Mouse (Mus musculus) spleen, adult 2 months (tissue): Measurements from ENCODE around the gene Rac2. TPM values are rescaled to one million over a fixed set of nuclear protein-coding genes. Genes with fewer than 3 reads are reported as not detected.

Experiments
- DNase-seq, 2 experiments: peaks; one replicate each; pipeline versions ENCODE4 v3.0.0 to v3.0.0-alpha.2; 2012 to 2021; ENCODE audit warnings: low spot score in 2 of 2, low read depth in 1 of 2
- H3K27ac ChIP-seq: fragments of 200-500 bp; 2 replicates; pipeline ENCODE4 v1.5.1; 2012; ENCODE audit warnings: low read length, inconsistent platforms; ENCODE audit not compliant: insufficient read depth
- H3K27me3 ChIP-seq: fragments of 200-500 bp; 2 replicates; pipeline ENCODE4 v1.6.1; 2012; ENCODE audit warnings: mild to moderate bottlenecking, moderate library complexity, low read length, inconsistent platforms; ENCODE audit not compliant: control insufficient read depth, insufficient read depth
- H3K36me3 ChIP-seq: fragments of 200-500 bp; 2 replicates; pipeline ENCODE4 v1.6.1; 2012; ENCODE audit warnings: mild to moderate bottlenecking, low read length, inconsistent platforms; ENCODE audit not compliant: control insufficient read depth, insufficient read depth
- H3K4me1 ChIP-seq: fragments of 200-500 bp; 2 replicates; pipeline ENCODE4 v1.6.1; 2011; ENCODE audit warnings: inconsistent platforms; ENCODE audit not compliant: control insufficient read depth, insufficient read depth, insufficient read length
- H3K4me3 ChIP-seq: fragments of 200-500 bp; 2 replicates; pipeline ENCODE4 v1.5.1; 2011; ENCODE audit warnings: mild to moderate bottlenecking, inconsistent platforms; ENCODE audit not compliant: insufficient read depth, insufficient read length; ENCODE audit errors: extremely low read depth
- CTCF ChIP-seq: fragments of 200-500 bp; IDR thresholded peaks from 2 replicates; pipeline ENCODE4 v1.5.1; 2011; ENCODE audit warnings: mild to moderate bottlenecking, inconsistent platforms; ENCODE audit not compliant: insufficient read depth, insufficient read length, insufficient replicate concordance; ENCODE audit errors: extremely low read depth
- POLR2A ChIP-seq: fragments of 200-500 bp; IDR thresholded peaks from 2 replicates; pipeline ENCODE4 v1.6.1; 2011; ENCODE audit warnings: low read depth, low read length, inconsistent platforms
- WGBS: fragments of 180-500 bp; shearing (Covaris S2); methylation state at CpG from one replicate; pipeline ENCODE4 v1.1.7; 2018; 5-methylcytosine and 5-hydroxymethylcytosine counted together
- polyA plus RNA-seq: library from polyadenylated mRNA; depleted of rRNA; stranded (reverse); fragments of >200 nt; gene quantifications from 2 replicates; pipeline ENCODE4 v1.2.3, GENCODE M21; 2012

Rac2 gene
- polyA plus RNA-seq, 1 experiment, result 2,027 TPM

DNA sequence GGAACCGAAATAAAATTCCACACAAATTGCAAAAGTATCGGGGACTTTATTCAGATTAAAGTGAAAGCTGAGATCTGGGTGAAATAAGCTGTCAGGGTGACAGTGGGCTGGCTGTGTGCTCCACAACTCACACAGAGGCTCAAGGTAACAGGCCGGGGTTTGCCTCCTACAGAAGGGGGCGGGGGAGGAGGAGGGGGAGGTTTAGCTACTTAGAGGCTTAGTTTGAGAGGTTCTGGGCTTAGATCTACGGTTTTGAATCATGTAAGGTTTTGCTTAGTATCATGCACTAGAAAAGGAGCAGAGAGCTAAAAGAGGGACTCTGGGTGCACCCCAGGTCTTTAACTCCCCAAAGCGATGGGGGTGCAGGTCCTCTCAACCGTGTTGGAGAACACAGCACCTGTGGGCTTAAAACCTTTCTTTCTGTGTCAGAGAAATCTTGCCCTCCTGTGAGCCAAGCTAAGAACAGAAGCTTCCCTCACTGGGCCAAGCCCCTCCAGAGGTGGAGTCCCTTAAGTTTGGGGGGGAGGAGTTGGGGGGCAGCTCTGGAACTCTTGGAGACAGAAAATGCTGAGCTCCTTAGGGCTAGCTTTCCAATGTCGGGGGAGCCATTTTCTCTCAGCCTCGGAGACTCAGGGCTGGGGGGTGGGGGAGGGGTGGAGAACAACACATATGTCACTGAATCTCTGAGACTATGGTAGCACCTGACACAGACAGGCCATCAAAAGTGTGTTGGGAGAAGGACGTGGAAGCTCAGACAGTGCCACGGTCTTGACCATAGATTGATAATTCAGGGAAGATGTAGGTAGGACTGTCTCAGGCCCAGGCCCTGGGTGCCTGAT is 13.2 kb downstream of the Rac2 start:
- H3K27me3 ChIP-seq, result no peaks in the 10 kb centered on the region
- TF ChIP-seq POLR2A, result no peak
- TF ChIP-seq CTCF, result no peak
- WGBS, result 41% methylated on average over 11 of the region's 11 CpGs
- H3K4me3 ChIP-seq, result no peak overlapping the region
- no peak for DNase-seq
- peak overlapping the region; percentile 58 for H3K27ac ChIP-seq
- peaks cover 42% of the 10 kb centered on the region; the same call in 1 of the 2 replicates for H3K4me1 ChIP-seq
- peaks cover 24% of the 10 kb centered on the region for H3K36me3 ChIP-seq

DNA sequence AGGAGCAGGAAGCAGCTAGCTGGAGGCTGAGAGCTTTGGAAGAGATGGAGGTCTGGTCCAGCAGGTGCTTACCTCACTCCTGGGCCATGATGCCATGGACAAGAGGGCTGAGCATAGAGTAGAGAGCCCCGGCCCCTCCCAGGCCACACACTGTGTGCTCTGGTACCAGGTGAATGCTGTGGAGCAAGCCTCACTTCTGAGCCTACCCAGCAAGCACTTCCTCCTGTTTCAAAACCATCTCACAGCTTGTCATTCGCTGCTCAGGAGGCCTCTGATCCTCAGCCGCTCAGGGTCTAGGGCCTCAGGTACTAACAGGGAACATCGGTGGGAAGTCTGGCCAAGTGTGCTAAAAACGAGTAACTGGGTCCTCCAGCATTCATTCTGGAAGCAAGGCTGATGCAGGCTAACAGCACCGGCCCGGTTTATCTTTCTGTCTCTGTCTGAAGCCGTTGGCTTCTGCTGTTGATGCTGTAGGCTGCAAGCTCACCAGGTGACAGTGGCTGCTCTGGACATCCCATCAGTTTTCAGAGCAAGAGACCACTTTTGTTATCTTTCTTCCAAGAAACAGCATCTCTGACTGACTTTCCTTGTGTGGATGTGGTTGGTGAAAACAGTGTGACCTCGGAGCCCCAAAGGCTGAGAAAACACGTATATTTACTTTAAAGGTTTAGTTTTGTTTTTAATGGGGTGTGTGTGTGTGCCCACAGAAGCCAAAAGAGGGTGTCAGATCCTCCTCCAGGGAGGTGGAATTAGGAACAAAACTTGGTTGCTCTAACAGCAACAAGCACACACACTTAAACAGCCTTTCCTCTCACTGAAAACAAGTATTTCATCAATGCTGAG is 14.7 kb downstream of the Rac2 start:
- DNase-seq, result no peak
- H3K27me3 ChIP-seq, result no peaks in the 10 kb centered on the region
- TF ChIP-seq CTCF, result no peak
- no peak for TF ChIP-seq POLR2A
- peaks cover 31% of the 10 kb centered on the region; the same call in 1 of the 2 replicates for H3K4me1 ChIP-seq
- whole genome bisulfite sequencing, result 49% methylated on average over 10 of the region's 10 CpGs
- H3K27ac ChIP-seq, result peak overlapping the region; percentile 27
- H3K36me3 ChIP-seq, result peaks cover 23% of the 10 kb centered on the region
- no peak overlapping the region for H3K4me3 ChIP-seq

DNA sequence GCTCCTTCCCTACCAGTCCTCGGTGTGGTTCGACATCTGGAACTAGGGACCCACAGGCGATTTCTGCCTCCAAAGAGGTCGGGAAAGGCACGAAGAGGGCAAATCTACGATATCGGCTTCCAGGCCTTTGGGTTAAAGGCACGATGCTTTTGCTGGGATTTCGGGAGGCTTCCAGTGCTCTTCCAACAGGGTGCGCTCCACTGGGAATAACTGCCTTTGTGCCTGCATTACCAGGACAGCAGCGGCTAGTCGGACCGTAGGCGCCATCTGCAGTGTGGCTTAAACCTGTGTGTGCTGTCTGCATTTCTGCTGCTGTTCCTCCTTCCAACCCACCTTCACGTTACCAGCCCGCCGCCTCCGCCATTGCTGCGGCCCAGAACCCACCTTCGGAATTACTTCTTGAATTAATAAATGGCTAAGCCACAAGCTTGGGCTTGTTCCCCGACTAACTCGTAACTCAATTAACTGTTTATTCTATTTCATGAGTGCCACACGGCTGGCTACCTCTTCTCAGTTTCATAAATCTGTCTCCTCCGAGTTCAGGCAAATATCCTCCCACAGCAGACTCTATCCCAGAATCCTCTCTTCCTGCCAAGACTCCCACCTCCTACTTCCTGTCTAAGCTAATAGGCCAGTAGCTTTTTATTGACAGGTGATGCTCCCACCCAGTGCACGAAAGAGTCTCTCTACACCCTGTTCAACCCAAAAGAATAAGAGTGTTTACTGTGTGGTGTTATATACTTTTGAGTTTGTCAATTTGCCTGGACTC is 17.9 kb downstream of the Rac2 start:
- Histone ChIP-seq H3K4me3 (no peak overlapping the region), H3K27me3 (no peaks in the 10 kb centered on the region), H3K4me1 (peaks cover 24% of the 10 kb centered on the region; the same call in 1 of the 2 replicates), H3K27ac (no peak overlapping the region), H3K36me3 (no peaks in the 10 kb centered on the region)
- no peak for DNase-seq
- 88% methylated on average over 25 of the region's 25 CpGs for WGBS
- no peak for TF ChIP-seq POLR2A
- no peak for TF ChIP-seq CTCF

DNA sequence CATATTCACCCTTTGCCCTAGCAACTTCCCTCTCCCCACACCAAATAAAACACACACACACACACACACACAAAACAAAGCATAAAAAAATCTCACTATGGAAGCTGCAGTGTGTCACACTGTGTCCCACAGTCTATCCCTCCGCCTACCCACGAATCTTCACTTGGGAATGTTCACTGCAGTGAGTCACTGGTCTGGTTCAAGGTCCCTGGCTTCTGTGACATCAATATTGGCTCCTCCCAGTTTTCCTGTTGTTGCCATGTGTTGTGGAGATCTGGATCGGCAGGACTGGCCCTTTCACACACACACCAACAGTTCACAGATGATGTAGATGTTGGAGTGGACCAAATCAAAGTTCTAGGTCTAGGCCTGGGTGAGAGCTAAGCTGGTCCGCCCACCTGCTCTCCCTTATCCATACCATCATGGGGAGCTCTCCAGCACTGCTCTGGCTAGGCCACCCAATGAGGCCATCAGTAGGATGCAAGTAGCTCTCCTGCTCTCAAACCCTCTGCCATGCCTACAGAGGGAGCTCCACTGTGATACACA is 23.3 kb downstream of the Rac2 start:
- no peaks in the 10 kb centered on the region for H3K27me3 ChIP-seq
- no peak overlapping the region for H3K4me3 ChIP-seq
- H3K36me3 ChIP-seq, result no peaks in the 10 kb centered on the region
- H3K4me1 ChIP-seq, result 0 out of 2 replicates have a peak, but pooled peaks cover 5% of the 10 kb centered on the region
- TF ChIP-seq CTCF, result no peak
- no peak for TF ChIP-seq POLR2A
- H3K27ac ChIP-seq, result no peak overlapping the region
- DNase-seq, result no peak
- 83% methylated on average over 4 of the region's 4 CpGs for WGBS

DNA sequence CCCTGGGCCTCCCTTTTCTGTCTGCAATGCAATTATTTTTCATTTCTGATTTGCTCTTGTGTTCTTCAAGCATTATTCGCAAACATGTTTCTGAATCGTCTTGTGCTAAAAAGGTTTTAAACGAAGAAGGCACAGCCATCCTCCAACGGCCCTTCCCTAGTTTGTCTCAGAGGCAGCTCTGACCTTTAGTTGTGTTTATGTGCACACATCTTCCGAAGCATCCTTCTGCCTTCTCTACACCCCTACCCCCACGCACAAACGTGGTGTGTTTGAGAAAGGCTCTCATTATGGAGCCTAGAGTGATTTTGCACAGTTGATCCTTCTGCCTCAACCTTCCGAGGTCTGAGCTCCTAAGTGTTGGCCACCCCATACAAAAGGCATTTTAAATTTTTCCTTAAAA is 23.9 kb downstream of the Rac2 start:
- DNase-seq, result no peak
- Histone ChIP-seq H3K36me3 (no peaks in the 10 kb centered on the region), H3K27me3 (no peaks in the 10 kb centered on the region), H3K4me3 (no peak overlapping the region), H3K4me1 (0 out of 2 replicates have a peak, but pooled peaks cover 5% of the 10 kb centered on the region), H3K27ac (no peak overlapping the region)
- 74% methylated on average over 8 of the region's 8 CpGs for WGBS
- TF ChIP-seq POLR2A (no peak), CTCF (no peak)

DNA sequence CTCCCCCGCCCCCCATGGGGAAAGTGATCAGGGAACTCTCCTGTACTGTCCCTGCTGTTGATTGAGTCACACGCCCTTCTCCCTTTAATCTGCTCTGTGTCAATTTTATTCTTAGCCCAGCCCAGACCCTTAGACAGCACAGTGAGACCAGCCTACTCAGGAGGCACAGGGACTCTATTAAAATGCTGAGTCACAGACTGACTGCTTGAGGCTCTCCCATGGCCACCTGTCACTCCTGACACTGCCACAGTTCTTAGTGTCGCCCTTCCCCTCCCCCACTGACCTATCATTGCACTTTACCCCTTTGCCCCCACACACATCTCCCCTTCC is 24.3 kb downstream of the Rac2 start:
- Histone ChIP-seq H3K36me3 (no peaks in the 10 kb centered on the region), H3K4me3 (no peak overlapping the region), H3K4me1 (0 out of 2 replicates have a peak, but pooled peaks cover 5% of the 10 kb centered on the region), H3K27ac (no peak overlapping the region), H3K27me3 (no peaks in the 10 kb centered on the region)
- TF ChIP-seq POLR2A (no peak), CTCF (no peak)
- WGBS, result 52% methylated on average over 3 of the region's 3 CpGs
- DNase-seq, result no peak
